Mouse (Mus musculus): ENCODE data around the gene Bag5. TPM values are rescaled to one million over a fixed set of nuclear protein-coding genes. Genes with fewer than 3 reads are reported as not detected.
"Not testable (repeated sequence)": the region's sequence is repeated elsewhere in the genome, so short reads cannot be mapped to it uniquely, and the experiment has no call there.

Gene Bag5
- total and polyA plus RNA-seq, 3 experiments: 24.1 to 27.9 (median 25.6) TPM

DNA sequence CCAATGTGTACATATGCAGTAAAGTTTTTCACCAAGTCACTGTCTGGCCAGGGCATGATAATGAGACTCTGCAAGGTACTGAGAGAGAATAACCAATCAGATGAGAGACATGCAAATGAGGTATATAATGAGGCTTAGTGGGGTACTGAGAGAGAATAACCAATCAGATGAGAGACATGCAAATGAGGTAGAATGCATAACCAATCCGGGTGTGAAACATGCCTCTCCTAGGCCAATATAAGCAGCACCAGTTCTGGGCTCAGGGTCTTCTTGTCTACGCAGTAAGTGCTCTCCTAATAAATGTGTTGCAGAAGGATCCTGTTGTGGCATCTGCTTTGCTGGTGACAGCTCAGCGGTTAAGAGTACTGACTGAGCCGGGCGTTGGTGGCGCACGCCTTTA lies 3.4 kb upstream of the Bag5 start:
- Histone ChIP-seq H3K4me2 (ENCODE audit: insufficient read depth, low read depth, poor library complexity, severe bottlenecking) (no peak overlapping the region), H3K36me3 (replicated peaks in 1 of 2; ENCODE audit: control insufficient read depth in 1 of 2, insufficient read depth in 1 of 2, low read length in 1 of 2) (peaks cover 0 to 40% of the 10 kb centered on the region in 2 experiments), H3K4me1 (ENCODE audit: control insufficient read depth in 1 of 2, insufficient read depth in 2 of 2) (peaks cover 7 to 28% of the 10 kb centered on the region in 2 experiments), H3K27me3 (replicated peaks) (no peaks in the 10 kb centered on the region), H3K9ac (ENCODE audit: insufficient read depth, low read depth) (no peak overlapping the region), H3K4me3 (replicated peaks in 1 of 3; ENCODE audit: low read depth in 2 of 3, low read length in 2 of 3, poor library complexity in 1 of 3) (no peak overlapping the region), H3K79me2 (replicated peaks; ENCODE audit: control insufficient read depth, extremely low read depth, insufficient read depth, poor library complexity, severe bottlenecking) (peaks cover 25% of the 10 kb centered on the region), H3K27ac (ENCODE audit: insufficient read depth, low read depth) (no peak overlapping the region), H3K9me3 (replicated peaks; ENCODE audit: low read length) (no peaks in the 10 kb centered on the region)
- in situ Hi-C loops (cut with MboI; ENCODE audit: low pct_ligation_motif_present, low pct_unique_long_range_greater_than_20kb, low sequenced_read_pairs) (loop anchor here (10.0 kb wide), 1 partner anchor 62 kb away; no protein-coding TSS in a partner anchor), dilution Hi-C loops (cut with MboI; ENCODE audit: extremely low pct_ligation_motif_present, extremely low pct_unique_long_range_greater_than_20kb, low sequenced_read_pairs) (no loop called here)
- no peak for TF ChIP-seq SMC3 (IDR thresholded peaks at IDR 0.05; ENCODE audit: low read depth, low read length)
- no peak for TF ChIP-seq ZKSCAN1 (IDR thresholded peaks at IDR 0.05; ENCODE audit: borderline replicate concordance, low read depth, low read length)
- no peak for TF ChIP-seq PAX5 (IDR thresholded peaks at IDR 0.05; ENCODE audit: low read length)
- no peak for TF ChIP-seq CHD2 (IDR thresholded peaks at IDR 0.05; ENCODE audit: low read length)
- TF ChIP-seq MEF2A (IDR thresholded peaks at IDR 0.05; ENCODE audit: borderline replicate concordance, low read depth, low read length): no peak
- no peak for TF ChIP-seq EP300 (IDR thresholded peaks at IDR 0.05; ENCODE audit: low read length)
- TF ChIP-seq E2F4 (IDR thresholded peaks at IDR 0.05; ENCODE audit: insufficient replicate concordance, low read depth, low read length): no peak
- no peak for TF ChIP-seq MXI1 (IDR thresholded peaks at IDR 0.05; ENCODE audit: low read depth, low read length)
- no peak for TF ChIP-seq USF1 (IDR thresholded peaks at IDR 0.05; ENCODE audit: low read depth, low read length)
- TF ChIP-seq GABPA (IDR thresholded peaks at IDR 0.05; ENCODE audit: insufficient replicate concordance, low read depth, low read length): no peak
- TF ChIP-seq UBTF (IDR thresholded peaks at IDR 0.05; ENCODE audit: low read depth, low read length): no peak
- TF ChIP-seq ZC3H11A (IDR thresholded peaks at IDR 0.05; ENCODE audit: low read depth, low read length): no peak
- no peak for TF ChIP-seq KAT2A (IDR thresholded peaks at IDR 0.05; ENCODE audit: insufficient replicate concordance, low read length)
- no peak for TF ChIP-seq HCFC1 (IDR thresholded peaks at IDR 0.05; ENCODE audit: low read depth, low read length)
- TF ChIP-seq POLR2A (IDR thresholded peaks at IDR 0.05; ENCODE audit: low read depth, low read length): no peak
- DNase-seq (ENCODE audit: extremely low read depth): no peak

GRCm38 (mm10) chr12:111713880-111714279 lies 823 bp upstream of the Bag5 start:
- Histone ChIP-seq H3K4me3 (replicated peaks in 1 of 3; ENCODE audit: low read depth in 2 of 3, low read length in 2 of 3, poor library complexity in 1 of 3) (peak overlapping the region; percentile 14 to 100 (median 98)), H3K4me1 (ENCODE audit: control insufficient read depth in 1 of 2, insufficient read depth in 2 of 2) (peaks cover 8 to 31% of the 10 kb centered on the region in 2 experiments), H3K36me3 (replicated peaks in 1 of 2; ENCODE audit: control insufficient read depth in 1 of 2, insufficient read depth in 1 of 2, low read length in 1 of 2) (peaks cover 14 to 51% of the 10 kb centered on the region in 2 experiments), H3K79me2 (replicated peaks; ENCODE audit: control insufficient read depth, extremely low read depth, insufficient read depth, poor library complexity, severe bottlenecking) (peaks cover 26% of the 10 kb centered on the region), H3K4me2 (ENCODE audit: insufficient read depth, low read depth, poor library complexity, severe bottlenecking) (peak overlapping the region; percentile 41; the same call in 1 of the 2 replicates)
- in situ Hi-C loops (cut with MboI; ENCODE audit: low pct_ligation_motif_present, low pct_unique_long_range_greater_than_20kb, low sequenced_read_pairs): loop anchor here (5.0 to 10.0 kb wide), 2 partner anchors 37 to 59 kb away; partner anchors contain the start of gene Trmt61a
- peak; percentile 77 for TF ChIP-seq TBP (conservative IDR thresholded peaks at IDR 0.05; ENCODE audit: low read depth, low read length)
- DNase-seq (ENCODE audit: extremely low read depth); H3K27ac ChIP-seq (ENCODE audit: insufficient read depth, low read depth); H3K9ac ChIP-seq (ENCODE audit: insufficient read depth, low read depth); H3K9me3 ChIP-seq (replicated peaks; ENCODE audit: low read length); dilution Hi-C loops (cut with MboI; ENCODE audit: extremely low pct_ligation_motif_present, extremely low pct_unique_long_range_greater_than_20kb, low sequenced_read_pairs); H3K27me3 ChIP-seq (replicated peaks): not testable (repeated sequence)

Data from CH12.LX (cell line).